Mouse (Mus musculus) liver, embryonic 15.5 days (tissue): ENCODE measurements around the gene Ccdc57. TPM values are rescaled to one million over a fixed set of nuclear protein-coding genes. Genes with fewer than 3 reads are reported as not detected.
A peak's percentile ranks its signal among the peaks of the same experiment; 100 is the strongest.

ENCODE experiments used
- ATAC-seq: fragments of 200-750 bp; cut with Nextera tagmentation; 2 replicates; pipeline ENCODE4 v1.8.0; 2017; ENCODE audit warnings: moderate number of reproducible peaks, mild to moderate bottlenecking, moderate library complexity; ENCODE audit not compliant: insufficient read depth
- H3K27ac ChIP-seq: fragments of 300-500 bp; sonication (generic); replicated peaks from 2 replicates; pipeline ENCODE4 v1.5.1; 2015; ENCODE audit warnings: mild to moderate bottlenecking, inconsistent platforms
- H3K27me3 ChIP-seq: fragments of 300-500 bp; sonication (generic); 2 replicates; pipeline ENCODE4 v1.6.1; 2015; ENCODE audit warnings: mild to moderate bottlenecking, inconsistent platforms
- H3K36me3 ChIP-seq: fragments of 300-500 bp; sonication (generic); replicated peaks from 2 replicates; pipeline ENCODE4 v1.6.1; 2015; ENCODE audit warnings: moderate library complexity, mild to moderate bottlenecking, inconsistent platforms
- H3K4me1 ChIP-seq: fragments of 300-500 bp; sonication (generic); replicated peaks from 2 replicates; pipeline ENCODE4 v1.6.1; 2015; ENCODE audit warnings: inconsistent platforms
- H3K4me2 ChIP-seq: fragments of 300-500 bp; sonication (generic); 2 replicates; pipeline ENCODE4 v1.6.1; 2015; ENCODE audit warnings: moderate library complexity, mild to moderate bottlenecking, inconsistent platforms
- H3K4me3 ChIP-seq: fragments of 300-500 bp; sonication (generic); replicated peaks from 2 replicates; pipeline ENCODE4 v1.5.1; 2015; ENCODE audit warnings: mild to moderate bottlenecking, inconsistent platforms
- H3K9ac ChIP-seq: fragments of 300-500 bp; sonication (generic); 2 replicates; pipeline ENCODE4 v1.6.1; 2015; ENCODE audit warnings: moderate library complexity, mild to moderate bottlenecking, inconsistent platforms
- H3K9me3 ChIP-seq: fragments of 300-500 bp; sonication (generic); replicated peaks from 2 replicates; pipeline ENCODE4 v1.6.1; 2016; ENCODE audit warnings: inconsistent platforms
- WGBS: fragments of 180-500 bp; shearing (Covaris S2); methylation state at CpG from one replicate; pipeline ENCODE4 v1.1.7; 2015; ENCODE audit warnings: mixed read lengths; ENCODE audit not compliant: insufficient replicate concordance; 5-methylcytosine and 5-hydroxymethylcytosine counted together
- polyA plus RNA-seq: library from polyadenylated mRNA; unstranded; fragments of >200 nt; fragmentation: Nextera tagmentation; extraction: Ambion mirVana; gene quantifications from 2 replicates; pipeline ENCODE4 v1.2.1, GENCODE M21; 2015

The Ccdc57 gene
- polyA plus RNA-seq, 1 experiment from 2014 or later, result 1.8 TPM

DNA sequence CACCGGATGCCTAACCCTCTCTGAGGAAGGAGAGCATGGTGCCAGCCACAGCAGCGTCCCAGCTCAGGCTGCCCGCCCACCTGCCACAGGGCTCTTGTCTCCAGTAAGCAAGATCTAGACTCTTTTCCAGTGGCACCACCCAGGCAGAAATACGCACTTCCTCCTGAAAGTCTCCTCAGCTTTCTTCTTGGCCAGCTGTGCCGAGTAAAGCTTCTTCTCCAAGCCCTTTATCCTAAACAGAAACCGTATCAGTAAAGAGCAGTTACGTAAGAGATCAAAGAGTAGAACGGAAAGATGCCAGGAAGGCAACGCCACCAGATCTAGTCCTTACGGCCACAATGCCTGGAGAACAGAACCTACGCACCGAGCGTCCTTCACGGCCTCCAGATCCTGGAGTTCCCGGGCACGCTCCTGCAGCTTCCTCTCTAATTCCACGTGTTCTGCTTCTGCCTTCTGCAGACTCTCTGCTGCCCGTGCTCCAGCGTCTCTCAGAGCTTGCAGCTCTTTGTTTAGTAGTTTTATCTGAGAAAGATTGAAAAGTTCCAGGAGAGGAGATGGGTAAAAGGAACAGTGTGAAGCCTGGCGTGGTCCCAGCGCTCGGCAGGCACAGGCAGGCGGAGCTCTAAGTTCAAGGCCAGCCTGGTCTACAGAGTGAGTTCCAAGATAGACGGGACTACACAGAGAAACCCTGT is 29.4 kb downstream of the Ccdc57 start:
- peak overlapping the region; percentile 92 for H3K27ac ChIP-seq
- H3K4me2 ChIP-seq, result peak overlapping the region; percentile 33
- 74% methylated on average over 24 of the region's 24 CpGs for WGBS
- H3K36me3 ChIP-seq, result no peaks in the 10 kb centered on the region
- H3K27me3 ChIP-seq, result no peaks in the 10 kb centered on the region
- ATAC-seq, result no peak
- no peaks in the 10 kb centered on the region for H3K9me3 ChIP-seq
- H3K9ac ChIP-seq, result no peak overlapping the region
- H3K4me3 ChIP-seq, result no peak overlapping the region
- H3K4me1 ChIP-seq, result peaks cover 60% of the 10 kb centered on the region

DNA sequence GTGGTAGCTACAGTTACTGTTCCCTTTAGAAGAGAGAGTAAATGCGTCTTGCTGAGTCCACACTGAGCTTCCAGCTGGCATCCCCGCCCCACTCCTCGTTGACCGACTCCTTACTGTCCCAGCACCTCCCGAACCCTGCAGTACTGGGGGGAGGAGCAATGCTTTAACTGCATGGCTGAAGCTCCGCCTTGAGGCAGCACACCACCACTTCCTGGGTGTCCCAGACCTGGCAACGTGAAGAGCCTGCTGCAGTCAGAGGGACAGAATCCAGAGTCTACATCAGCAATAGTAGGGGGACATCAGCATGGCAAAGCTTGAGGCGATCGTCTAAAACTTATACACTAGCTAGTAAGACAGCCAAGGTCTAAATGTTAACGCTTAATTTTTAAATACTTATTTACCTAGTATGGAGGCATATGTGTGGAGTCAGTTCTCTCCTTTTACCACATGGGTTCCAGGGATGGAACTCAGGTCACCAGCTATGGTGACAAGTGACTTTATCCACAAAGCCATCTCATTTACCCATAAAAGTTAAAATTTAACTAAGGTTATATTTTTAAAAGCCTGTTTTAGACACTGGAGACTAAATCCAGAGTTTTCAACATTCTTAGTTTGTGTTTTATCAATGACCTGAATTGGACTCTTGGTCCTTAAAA is 30.1 kb downstream of the Ccdc57 start:
- peaks cover 67% of the 10 kb centered on the region for H3K4me1 ChIP-seq
- no peak overlapping the region for H3K9ac ChIP-seq
- no peaks in the 10 kb centered on the region for H3K27me3 ChIP-seq
- 39% methylated on average over 10 of the region's 10 CpGs for WGBS
- peak overlapping the region; percentile 33 for H3K4me2 ChIP-seq
- H3K27ac ChIP-seq, result peak overlapping the region; percentile 92
- H3K36me3 ChIP-seq, result no peaks in the 10 kb centered on the region
- no peak overlapping the region for H3K4me3 ChIP-seq
- no peaks in the 10 kb centered on the region for H3K9me3 ChIP-seq
- ATAC-seq, result peak; percentile 55

DNA sequence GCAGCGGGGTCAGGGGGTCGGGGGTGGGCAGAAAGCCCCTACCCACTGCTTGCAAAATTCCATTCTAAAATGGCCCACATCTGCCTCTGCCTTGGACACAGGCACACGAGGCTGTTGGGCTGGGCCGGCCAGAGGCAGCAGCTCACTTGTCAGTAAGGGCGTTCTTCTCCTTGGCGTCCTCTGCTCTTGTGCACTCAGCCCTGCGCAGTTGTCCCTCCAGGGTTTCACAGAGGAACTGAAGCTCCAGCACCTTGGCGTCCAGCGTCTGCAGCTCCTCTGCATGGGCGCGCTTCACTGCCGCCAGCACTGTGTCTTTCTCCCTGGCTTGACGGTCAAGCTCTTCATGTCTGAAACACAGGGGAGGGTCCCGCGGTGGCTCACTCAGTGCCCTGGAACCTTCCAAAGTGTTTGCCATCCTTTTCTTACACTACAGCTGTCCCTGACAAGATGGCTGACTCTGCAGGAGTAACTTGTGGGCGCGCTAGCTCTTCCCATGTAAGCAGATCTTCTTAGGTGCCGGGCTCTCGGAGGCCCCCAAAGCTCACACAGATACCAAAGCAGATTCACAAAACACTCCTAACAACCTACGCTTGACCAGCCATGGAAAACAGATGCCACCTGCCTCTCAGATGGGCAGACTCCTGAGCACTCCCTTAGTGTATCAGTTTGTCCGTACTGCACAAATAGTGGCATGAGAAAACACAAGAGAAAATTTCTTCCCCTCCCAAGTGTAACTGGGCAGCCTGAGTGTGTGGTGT is 30.8 kb downstream of the Ccdc57 start:
- H3K9me3 ChIP-seq, result no peaks in the 10 kb centered on the region
- 0 out of 2 replicates have a peak, but pooled peaks cover 2% of the 10 kb centered on the region for H3K36me3 ChIP-seq
- no peak overlapping the region for H3K9ac ChIP-seq
- H3K4me3 ChIP-seq, result no peak overlapping the region
- no peaks in the 10 kb centered on the region for H3K27me3 ChIP-seq
- 82% methylated on average over 21 of the region's 21 CpGs for WGBS
- ATAC-seq, result no peak
- H3K4me1 ChIP-seq, result peaks cover 70% of the 10 kb centered on the region
- peak overlapping the region; percentile 92 for H3K27ac ChIP-seq
- peak overlapping the region; percentile 26 for H3K4me2 ChIP-seq

DNA sequence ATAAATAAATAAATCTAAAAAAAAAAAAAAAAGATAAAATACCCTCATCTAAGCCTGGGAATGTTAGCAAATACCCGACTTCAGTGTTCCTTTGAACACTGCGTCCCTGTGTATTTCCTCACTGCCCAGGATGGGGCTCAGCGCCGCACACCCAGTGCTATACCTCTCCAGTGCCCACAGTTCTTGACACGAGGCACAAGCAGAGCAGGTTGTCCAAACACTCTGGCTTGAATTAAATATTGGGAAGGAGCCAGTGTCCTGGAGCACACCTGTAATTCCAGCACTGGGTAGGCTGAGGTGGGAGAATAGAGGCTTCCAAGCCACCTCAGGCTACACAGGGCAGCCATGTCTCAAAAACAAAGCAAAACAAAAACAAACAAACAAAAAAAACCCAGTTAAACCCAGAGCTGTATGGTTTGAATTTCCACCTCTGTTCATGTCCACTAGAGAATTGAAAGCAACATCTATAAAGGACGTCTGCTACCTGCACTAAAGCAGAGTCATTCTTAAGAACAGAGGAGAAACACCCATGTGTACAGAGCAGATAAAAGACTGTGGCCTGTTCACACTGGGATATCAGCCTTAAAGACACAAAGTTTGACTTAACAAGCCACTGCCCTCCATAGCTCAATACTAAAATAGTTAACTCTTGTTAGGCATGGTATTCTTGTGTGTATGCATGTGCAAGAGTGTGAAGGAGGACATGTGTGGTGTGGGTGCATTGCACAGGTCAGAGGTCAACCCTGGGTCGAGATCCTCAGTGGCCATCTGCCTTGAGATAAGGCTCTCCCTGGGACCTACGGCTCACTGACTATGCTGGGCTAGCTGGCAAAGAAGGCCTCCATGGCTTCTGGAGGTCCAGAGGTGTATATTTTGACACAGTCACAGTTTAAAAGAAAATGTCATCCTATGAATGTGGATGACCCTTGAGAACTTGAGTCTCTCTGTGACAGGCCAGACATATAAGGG is 32.1 kb downstream of the Ccdc57 start:
- ATAC-seq, result peak; percentile 86
- H3K4me3 ChIP-seq, result no peak overlapping the region
- 0 out of 2 replicates have a peak, but pooled peaks cover 10% of the 10 kb centered on the region for H3K36me3 ChIP-seq
- H3K9me3 ChIP-seq, result no peaks in the 10 kb centered on the region
- peak overlapping the region; percentile 57 for H3K4me2 ChIP-seq
- WGBS, result 57% methylated on average over 8 of the region's 8 CpGs
- peak overlapping the region; percentile 92 for H3K27ac ChIP-seq
- H3K27me3 ChIP-seq, result no peaks in the 10 kb centered on the region
- H3K4me1 ChIP-seq, result peaks cover 79% of the 10 kb centered on the region
- peak overlapping the region; percentile 33; the same call in 1 of the 2 replicates for H3K9ac ChIP-seq

DNA sequence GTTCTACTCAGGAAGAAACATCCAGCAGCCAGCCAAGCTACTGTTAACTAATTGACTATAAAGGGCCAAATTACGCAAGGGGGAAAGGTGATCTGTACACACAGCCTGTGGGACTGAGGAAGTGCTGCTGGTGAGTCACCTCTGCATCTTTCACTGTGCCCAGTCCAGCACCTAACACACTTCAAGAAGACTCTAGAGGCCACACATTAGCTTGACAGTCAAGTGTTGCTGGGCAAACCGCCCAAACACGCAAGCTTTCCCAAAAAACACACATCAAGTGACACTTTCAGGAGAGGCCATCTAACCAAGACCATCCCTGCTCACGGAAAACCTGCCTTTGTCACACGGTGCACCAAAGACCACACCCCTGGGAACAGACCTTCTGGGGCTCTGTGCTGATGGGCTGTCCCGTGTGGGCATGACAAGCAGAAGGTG is 34.5 kb downstream of the Ccdc57 start:
- Histone ChIP-seq H3K4me3 (no peak overlapping the region), H3K36me3 (peaks cover 27% of the 10 kb centered on the region), H3K27me3 (no peaks in the 10 kb centered on the region), H3K4me1 (peaks cover 77% of the 10 kb centered on the region), H3K27ac (peak overlapping the region; percentile 55), H3K4me2 (no peak overlapping the region), H3K9ac (no peak overlapping the region), H3K9me3 (no peaks in the 10 kb centered on the region)
- WGBS, result 73% methylated on average over 6 of the region's 6 CpGs
- ATAC-seq, result no peak

DNA sequence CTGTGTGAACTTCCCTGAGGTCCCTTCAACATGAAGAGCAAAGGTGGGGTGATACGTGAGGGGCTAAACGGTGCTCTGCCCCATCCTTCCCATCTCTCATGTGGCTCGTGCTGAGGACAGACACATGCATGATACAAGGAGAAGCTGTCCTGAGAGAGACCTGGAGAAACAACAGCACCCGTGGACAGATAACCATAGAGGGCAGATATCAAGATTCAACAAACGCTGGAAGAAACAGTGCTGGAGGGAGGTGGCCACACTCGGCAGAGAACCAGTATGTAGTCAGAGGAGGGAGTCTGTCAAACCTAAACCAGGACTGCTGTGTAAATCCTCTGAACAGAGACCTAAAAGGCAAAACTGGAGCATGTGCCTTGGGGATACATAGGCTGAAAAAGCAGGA is 37.2 kb downstream of the Ccdc57 start:
- Histone ChIP-seq H3K4me3 (no peak overlapping the region), H3K27ac (peak overlapping the region; percentile 61), H3K36me3 (peaks cover 32% of the 10 kb centered on the region), H3K4me2 (peak overlapping the region; percentile 21; the same call in 1 of the 2 replicates), H3K9ac (no peak overlapping the region; the same call in 1 of the 2 replicates), H3K9me3 (no peaks in the 10 kb centered on the region), H3K4me1 (peaks cover 51% of the 10 kb centered on the region), H3K27me3 (no peaks in the 10 kb centered on the region)
- ATAC-seq, result peak; percentile 76
- WGBS, result 30% methylated on average over 6 of the region's 6 CpGs

DNA sequence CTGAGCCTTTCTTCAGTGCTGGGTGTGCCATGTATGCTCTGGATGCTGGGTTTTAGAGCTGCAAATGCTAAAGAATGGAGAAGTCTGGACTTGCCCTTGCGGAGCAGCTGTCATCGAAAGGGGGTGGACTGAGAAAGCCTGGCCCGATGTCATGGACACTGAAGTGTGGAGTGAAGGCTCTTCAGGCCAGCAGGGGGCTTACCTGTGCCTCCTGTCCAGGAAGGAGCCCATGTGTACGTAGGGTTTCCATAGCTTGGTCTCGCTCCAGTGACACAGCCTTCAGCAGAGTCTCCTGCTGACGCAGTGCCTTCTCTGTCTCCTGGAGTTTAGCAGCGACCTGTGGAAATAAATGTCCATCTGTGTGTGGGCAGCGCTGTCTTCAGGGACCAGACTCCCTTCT is 38.3 kb downstream of the Ccdc57 start:
- H3K4me3 ChIP-seq, result no peak overlapping the region
- no peaks in the 10 kb centered on the region for H3K9me3 ChIP-seq
- H3K4me1 ChIP-seq, result peaks cover 44% of the 10 kb centered on the region
- no peak overlapping the region for H3K9ac ChIP-seq
- peaks cover 32% of the 10 kb centered on the region for H3K36me3 ChIP-seq
- H3K4me2 ChIP-seq, result no peak overlapping the region
- H3K27ac ChIP-seq, result no peak overlapping the region
- ATAC-seq, result no peak
- H3K27me3 ChIP-seq, result no peaks in the 10 kb centered on the region
- 89% methylated on average over 8 of the region's 8 CpGs for WGBS

DNA sequence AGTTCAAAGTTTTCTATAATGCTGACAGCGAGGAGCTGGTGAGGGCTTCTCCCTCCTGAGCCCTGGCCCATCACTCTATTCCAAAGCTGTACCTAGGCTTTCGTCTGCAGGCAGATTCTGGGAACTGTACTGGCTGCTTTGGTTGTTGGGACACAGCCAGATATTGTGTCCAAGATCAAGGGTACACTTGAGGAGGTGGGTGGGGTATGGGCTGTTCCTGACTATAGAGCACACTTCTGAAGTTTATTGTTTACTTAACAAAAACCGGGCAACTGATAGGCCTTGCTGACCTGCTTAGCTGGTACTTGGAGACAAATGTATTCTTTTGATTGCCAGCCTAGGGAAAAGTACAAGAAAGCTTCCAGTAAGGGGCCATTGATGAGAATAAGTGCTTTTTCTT is 43.5 kb downstream of the Ccdc57 start:
- Histone ChIP-seq H3K9me3 (no peaks in the 10 kb centered on the region), H3K27ac (no peak overlapping the region), H3K4me3 (no peak overlapping the region), H3K4me2 (no peak overlapping the region), H3K4me1 (no peaks in the 10 kb centered on the region), H3K27me3 (no peaks in the 10 kb centered on the region), H3K9ac (no peak overlapping the region), H3K36me3 (peaks cover 32% of the 10 kb centered on the region)
- WGBS, result 73% methylated on average over 3 of the region's 3 CpGs
- no peak for ATAC-seq

DNA sequence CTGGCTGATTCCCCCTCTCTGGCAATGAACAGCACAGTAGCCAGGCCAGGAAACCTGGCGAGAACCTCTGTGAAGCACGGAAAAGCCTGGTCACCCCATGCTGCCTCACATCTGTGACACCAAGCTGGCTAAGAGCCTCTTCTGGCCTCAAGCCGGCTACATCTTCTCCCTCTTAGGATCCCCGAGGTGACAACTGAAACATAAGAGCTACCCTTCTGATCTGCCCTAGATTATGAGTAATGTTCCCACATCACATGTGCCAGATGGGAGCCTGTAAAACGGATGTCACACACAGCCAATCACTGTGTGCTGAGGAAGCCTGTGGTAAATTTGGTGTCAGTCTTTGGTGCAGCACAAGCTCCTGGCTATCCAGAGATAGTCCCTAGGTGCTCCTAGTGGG is 44.0 kb downstream of the Ccdc57 start:
- H3K9ac ChIP-seq, result no peak overlapping the region
- H3K4me1 ChIP-seq, result no peaks in the 10 kb centered on the region
- no peaks in the 10 kb centered on the region for H3K27me3 ChIP-seq
- no peaks in the 10 kb centered on the region for H3K9me3 ChIP-seq
- no peak overlapping the region for H3K4me3 ChIP-seq
- no peak overlapping the region for H3K4me2 ChIP-seq
- 69% methylated on average over 5 of the region's 5 CpGs for WGBS
- H3K36me3 ChIP-seq, result peaks cover 31% of the 10 kb centered on the region; the same call in 1 of the 2 replicates
- H3K27ac ChIP-seq, result no peak overlapping the region
- no peak for ATAC-seq

DNA sequence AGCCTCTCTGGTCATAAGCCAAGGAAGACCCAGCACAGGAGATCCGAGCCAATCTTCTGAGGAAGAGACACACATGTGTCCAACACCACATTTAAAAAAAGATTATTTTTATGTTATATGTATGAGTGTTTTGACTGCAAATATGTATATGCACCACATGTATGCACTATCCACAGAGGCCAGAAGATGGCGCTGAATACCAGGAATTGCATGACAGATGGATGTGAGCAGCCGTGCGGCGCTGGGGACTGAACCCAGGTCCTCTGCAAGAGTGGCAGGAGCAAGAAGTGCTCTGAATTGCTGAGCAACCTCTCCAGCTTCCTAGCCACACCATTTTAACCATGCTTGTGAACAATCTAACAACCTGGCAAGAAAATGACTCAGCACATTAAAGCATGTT is 45.2 kb downstream of the Ccdc57 start:
- no peak overlapping the region for H3K27ac ChIP-seq
- H3K9me3 ChIP-seq, result no peaks in the 10 kb centered on the region
- no peaks in the 10 kb centered on the region for H3K27me3 ChIP-seq
- no peak overlapping the region for H3K4me2 ChIP-seq
- peaks cover 25% of the 10 kb centered on the region; the same call in 1 of the 2 replicates for H3K36me3 ChIP-seq
- 83% methylated on average over 5 of the region's 5 CpGs for WGBS
- H3K9ac ChIP-seq, result no peak overlapping the region
- H3K4me1 ChIP-seq, result no peaks in the 10 kb centered on the region
- ATAC-seq, result no peak
- no peak overlapping the region for H3K4me3 ChIP-seq
